Mouse (Mus musculus) megakaryocyte, embryonic 14.5 days (primary cell): ENCODE measurements around the gene Cd81. TPM values are rescaled to one million over a fixed set of nuclear protein-coding genes. Genes with fewer than 3 reads are reported as not detected.

Source experiments
- H3K27me3 ChIP-seq: replicated peaks from 2 replicates; pipeline ENCODE3; 2012; ENCODE audit warnings: inconsistent platforms
- H3K36me3 ChIP-seq: replicated peaks from 2 replicates; pipeline ENCODE3; 2012; ENCODE audit warnings: low read length, inconsistent platforms, mixed read lengths
- H3K4me1 ChIP-seq: 2 replicates; pipeline ENCODE4 v1.6.1; 2012; ENCODE audit warnings: inconsistent platforms
- H3K4me3 ChIP-seq: replicated peaks from 2 replicates; pipeline ENCODE3; 2012; ENCODE audit warnings: moderate library complexity, mild to moderate bottlenecking, inconsistent platforms
- H3K9me3 ChIP-seq: 2 replicates; pipeline ENCODE4 v1.6.1; 2012; ENCODE audit warnings: inconsistent platforms
- FLI1 ChIP-seq: IDR thresholded peaks from 2 replicates; pipeline ENCODE4 v1.6.1; 2012; ENCODE audit warnings: low read length, inconsistent platforms, mixed read lengths
- GATA1 ChIP-seq: IDR thresholded peaks from 3 replicates; pipeline ENCODE4 v1.6.1; 2012; ENCODE audit warnings: mixed read lengths, low read length, inconsistent platforms, borderline replicate concordance
- polyA plus RNA-seq: library from polyadenylated mRNA; stranded (reverse); fragments of >175 nt; gene quantifications from 2 replicates; pipeline ENCODE4 v1.2.3, GENCODE M21; 2012; ENCODE audit warnings: low replicate concordance; ENCODE audit not compliant: insufficient read depth

The Cd81 gene
- polyA plus RNA-seq, 1 experiment = 774 TPM

- TF ChIP-seq FLI1 (no peak), GATA1 (no peak)
- Histone ChIP-seq H3K36me3 (peaks cover 68% of the 10 kb centered on the region), H3K4me3 (peak overlapping the region; percentile 99), H3K9me3 (no peaks in the 10 kb centered on the region), H3K4me1 (peaks cover 86% of the 10 kb centered on the region), H3K27me3 (no peaks in the 10 kb centered on the region)
Measured at GRCm38 (mm10) chr7:143055499-143056186, 3.1 kb downstream of the Cd81 start.

GRCm38 (mm10) chr7:143057023-143057422 is 4.5 kb downstream of the Cd81 start:
- peaks cover 82% of the 10 kb centered on the region for H3K36me3 ChIP-seq
- H3K9me3 ChIP-seq = no peaks in the 10 kb centered on the region
- peak overlapping the region; percentile 99 for H3K4me3 ChIP-seq
- peaks cover 88% of the 10 kb centered on the region for H3K4me1 ChIP-seq
- H3K27me3 ChIP-seq = no peaks in the 10 kb centered on the region
- no peak for TF ChIP-seq GATA1
- TF ChIP-seq FLI1 = no peak

GRCm38 (mm10) chr7:143057667-143058220 is 5.2 kb downstream of the Cd81 start:
- TF ChIP-seq GATA1 (0 out of 3 replicates have a peak, but pooled peaks have one; percentile 54), FLI1 (no peak)
- Histone ChIP-seq H3K27me3 (no peaks in the 10 kb centered on the region), H3K9me3 (no peaks in the 10 kb centered on the region), H3K4me1 (peaks cover 90% of the 10 kb centered on the region), H3K4me3 (peak overlapping the region; percentile 99), H3K36me3 (peaks cover 89% of the 10 kb centered on the region)

GRCm38 (mm10) chr7:143058221-143058697 is 5.7 kb downstream of the Cd81 start:
- TF ChIP-seq GATA1 = no peak
- TF ChIP-seq FLI1 = no peak
- peaks cover 95% of the 10 kb centered on the region for H3K4me1 ChIP-seq
- H3K27me3 ChIP-seq = no peaks in the 10 kb centered on the region
- H3K9me3 ChIP-seq = no peaks in the 10 kb centered on the region
- peak overlapping the region; percentile 99 for H3K4me3 ChIP-seq
- H3K36me3 ChIP-seq = peaks cover 94% of the 10 kb centered on the region

- Histone ChIP-seq H3K4me1 (peaks cover 100% of the 10 kb centered on the region), H3K4me3 (peak overlapping the region; percentile 99), H3K27me3 (no peaks in the 10 kb centered on the region), H3K9me3 (no peaks in the 10 kb centered on the region), H3K36me3 (peaks cover 98% of the 10 kb centered on the region)
- TF ChIP-seq GATA1 (no peak), FLI1 (no peak)
Measured at GRCm38 (mm10) chr7:143059202-143059870, 6.8 kb downstream of the Cd81 start.

- TF ChIP-seq FLI1 (no peak), GATA1 (no peak)
- H3K36me3 ChIP-seq = peaks cover 100% of the 10 kb centered on the region
- peaks cover 100% of the 10 kb centered on the region for H3K4me1 ChIP-seq
- no peaks in the 10 kb centered on the region for H3K27me3 ChIP-seq
- no peaks in the 10 kb centered on the region for H3K9me3 ChIP-seq
- H3K4me3 ChIP-seq = no peak overlapping the region
Measured at GRCm38 (mm10) chr7:143062704-143063103, 10.2 kb downstream of the Cd81 start.

- Histone ChIP-seq H3K9me3 (no peaks in the 10 kb centered on the region), H3K36me3 (peaks cover 98% of the 10 kb centered on the region), H3K27me3 (no peaks in the 10 kb centered on the region), H3K4me3 (no peak overlapping the region), H3K4me1 (peaks cover 98% of the 10 kb centered on the region)
- TF ChIP-seq FLI1 = no peak
- TF ChIP-seq GATA1 = no peak
Measured at GRCm38 (mm10) chr7:143064226-143064625, 11.7 kb downstream of the Cd81 start.

GRCm38 (mm10) chr7:143065692-143066091 is 13.2 kb downstream of the Cd81 start:
- TF ChIP-seq GATA1 (no peak), FLI1 (no peak)
- H3K4me3 ChIP-seq = peak overlapping the region; percentile 57
- H3K27me3 ChIP-seq = no peaks in the 10 kb centered on the region
- peaks cover 98% of the 10 kb centered on the region for H3K4me1 ChIP-seq
- H3K9me3 ChIP-seq = no peaks in the 10 kb centered on the region
- peaks cover 98% of the 10 kb centered on the region for H3K36me3 ChIP-seq

GRCm38 (mm10) chr7:143067469-143067868 is 14.9 kb downstream of the Cd81 start:
- H3K4me1 ChIP-seq = peaks cover 92% of the 10 kb centered on the region

GRCm38 (mm10) chr7:143067897-143068296 is 15.4 kb downstream of the Cd81 start:
- H3K27me3 ChIP-seq = no peaks in the 10 kb centered on the region
- H3K4me1 ChIP-seq = peaks cover 92% of the 10 kb centered on the region
- TF ChIP-seq FLI1 (no peak), GATA1 (no peak)
- peaks cover 89% of the 10 kb centered on the region for H3K36me3 ChIP-seq
- H3K9me3 ChIP-seq = no peaks in the 10 kb centered on the region
- H3K4me3 ChIP-seq = peak overlapping the region; percentile 96

More at GRCm38 (mm10) chr7:143067469-143067868, 14.9 kb downstream of the Cd81 start:
- no peak for TF ChIP-seq GATA1
- H3K4me3 ChIP-seq = no peak overlapping the region
- no peaks in the 10 kb centered on the region for H3K27me3 ChIP-seq
- H3K9me3 ChIP-seq = no peaks in the 10 kb centered on the region
- peaks cover 93% of the 10 kb centered on the region for H3K36me3 ChIP-seq
